Mouse (Mus musculus) inflammation-experienced regulatory T-cells (primary cell): ENCODE data around the gene Olfr1467. TPM values are rescaled to one million over a fixed set of nuclear protein-coding genes. Genes with fewer than 3 reads are reported as not detected.

Experiments
- polyA plus RNA-seq, 2 experiments: library from polyadenylated mRNA; unstranded; fragments of 100-300 nt; shearing (Covaris generic); gene quantifications; one replicate each; pipeline ENCODE4 v1.2.1; 2017

Gene Olfr1467
- under 1 TPM; 0.06 to 0.65 TPM for polyA plus RNA-seq

DNA sequence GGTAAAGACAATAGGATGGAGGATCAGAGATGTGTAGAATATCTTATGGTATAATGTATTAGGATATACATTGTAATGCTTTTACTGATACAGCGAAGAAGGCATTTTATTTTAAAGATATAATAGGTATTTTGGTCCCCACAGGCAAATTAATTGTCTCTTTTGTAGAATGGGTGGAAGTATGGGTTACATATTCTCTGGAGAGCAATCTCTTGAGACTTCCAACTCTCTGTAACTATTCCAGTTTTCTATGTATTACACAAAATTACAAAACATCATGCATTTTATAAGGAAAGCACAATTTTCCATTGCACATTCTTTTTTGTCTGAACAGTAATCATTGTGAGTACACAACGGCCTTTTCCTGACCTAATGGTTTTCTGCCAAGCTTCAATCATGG, at the start of gene Olfr1467:
TSS of gene Olfr1467 (plus strand) at position 301 of the 400 bp plus-strand sequence.

DNA sequence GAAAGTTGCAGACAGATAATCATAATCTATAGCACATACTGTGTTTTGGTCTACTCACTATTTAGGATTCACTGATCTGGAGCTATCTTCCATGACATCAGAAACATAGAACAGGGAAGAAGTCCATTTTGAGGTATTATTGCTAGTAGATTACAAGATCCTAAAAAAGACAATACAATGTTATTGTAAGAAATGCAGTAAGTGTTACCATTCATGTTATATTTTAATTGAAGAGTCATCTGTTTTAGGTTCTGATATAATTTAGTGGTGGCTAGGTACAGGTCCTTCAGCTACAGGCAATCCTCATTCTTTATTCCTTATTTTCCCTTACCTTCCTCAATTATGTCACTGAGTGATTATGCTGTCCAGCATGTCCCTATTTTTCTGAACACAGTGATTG, 46.6 kb upstream of the Olfr1467 start, which contains the start of gene Olfr1465:
TSS of gene Olfr1465 (minus strand) at position 101 of the 400 bp plus-strand sequence.

DNA sequence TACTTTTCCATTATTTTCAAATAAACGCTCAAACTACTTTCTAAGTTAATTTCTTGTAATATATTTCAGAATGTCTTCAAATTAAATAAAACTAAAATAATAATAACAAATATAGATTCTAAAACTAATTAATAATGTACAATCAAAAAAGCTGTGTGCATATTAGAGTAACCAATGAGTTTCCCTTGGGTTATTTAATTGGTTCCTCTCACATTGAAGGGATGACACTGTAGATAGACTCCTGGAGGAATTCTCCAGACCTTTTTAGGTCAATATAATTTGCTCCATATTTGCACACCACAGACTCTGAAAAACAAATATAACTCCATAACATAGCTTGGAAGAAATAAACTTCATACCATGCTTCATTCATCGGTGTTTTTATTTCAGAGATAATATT, 23.5 kb upstream of the Olfr1467 start, which contains the start of gene Olfr1466:
TSS of gene Olfr1466 (plus strand) at position 301 of the 400 bp plus-strand sequence.

DNA sequence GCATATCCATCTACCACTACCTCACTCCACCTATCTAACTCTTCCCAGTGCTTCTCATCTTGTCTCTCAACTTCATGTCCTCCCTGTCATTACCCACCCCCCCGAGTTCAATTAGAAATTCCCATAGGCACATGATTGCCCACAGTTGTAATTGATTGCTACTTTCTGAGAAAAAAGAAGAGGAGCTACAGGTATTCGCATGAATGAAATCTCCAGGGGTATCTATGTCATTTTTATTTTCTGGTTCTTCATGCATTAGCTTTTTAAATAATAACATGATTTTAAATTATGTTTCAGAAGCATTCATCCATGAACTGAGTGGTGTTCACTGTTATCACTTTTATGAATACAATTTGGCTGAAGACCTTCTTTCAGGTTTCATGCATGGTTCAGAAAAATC, 45.5 kb downstream of the Olfr1467 start, which contains the start of gene Olfr1469:
TSS of gene Olfr1469 (plus strand) at position 301 of the 400 bp plus-strand sequence.

Other genes with a start within 250 kb of the Olfr1467 start
- under 1 TPM; 0.07 to 0.38 TPM for gene Olfr1459, start 212.7 kb upstream of the Olfr1467 start, polyA plus RNA-seq
- under 1 TPM in 1 of 2 experiments, not detected in 1; 0.71 TPM for gene Olfr1461, start 199.2 kb upstream of the Olfr1467 start, polyA plus RNA-seq
- gene Olfr1462, start 176.5 kb upstream of the Olfr1467 start, polyA plus RNA-seq, result under 1 TPM in 1 of 2 experiments, not detected in 1; 0.05 TPM
- not detected for gene Olfr1463, start 130.9 kb upstream of the Olfr1467 start, polyA plus RNA-seq
- gene Olfr1465, start 46.7 kb upstream of the Olfr1467 start, polyA plus RNA-seq, result not detected
- gene Olfr1466, start 23.4 kb upstream of the Olfr1467 start, polyA plus RNA-seq, result not detected
- gene Olfr1469, start 45.6 kb downstream of the Olfr1467 start, polyA plus RNA-seq, result 1 to 10 TPM in 1 of 2 experiments, under 1 TPM in 1; 0.39 to 1.0 TPM
- gene Olfr1471, start 81.2 kb downstream of the Olfr1467 start, polyA plus RNA-seq, result 1 to 10 TPM in 1 of 2 experiments, under 1 TPM in 1; 0.13 to 1.2 TPM
- gene Olfr1472, start 93.8 kb downstream of the Olfr1467 start, polyA plus RNA-seq, result not detected
- 1 to 10 TPM in 1 of 2 experiments, not detected in 1; 1.1 TPM for gene Olfr1474, start 107.3 kb downstream of the Olfr1467 start, polyA plus RNA-seq
- gene Olfr1475, start 118.0 kb downstream of the Olfr1467 start, polyA plus RNA-seq, result not detected
- under 1 TPM in 1 of 2 experiments, not detected in 1; 0.53 TPM for gene Olfr1477, start 138.3 kb downstream of the Olfr1467 start, polyA plus RNA-seq
- gene Olfr1480, start 165.7 kb downstream of the Olfr1467 start, polyA plus RNA-seq, result not detected
- not detected for gene Olfr1484, start 221.3 kb downstream of the Olfr1467 start, polyA plus RNA-seq